Mouse (Mus musculus) liver, embryonic 12.5 days (tissue): Measurements from ENCODE around the gene Lrrc40. TPM values are rescaled to one million over a fixed set of nuclear protein-coding genes. Genes with fewer than 3 reads are reported as not detected.
"Not testable (repeated sequence)": the region's sequence is repeated elsewhere in the genome, so short reads cannot be mapped to it uniquely, and the experiment has no call there.

ENCODE experiments used
- ATAC-seq: fragments of 200-750 bp; cut with Nextera tagmentation; 2 replicates; pipeline ENCODE4 v1.8.0; 2017; ENCODE audit warnings: moderate number of reproducible peaks, mild to moderate bottlenecking, moderate library complexity
- H3K27ac ChIP-seq: fragments of 300-500 bp; sonication (generic); 2 replicates; pipeline ENCODE4 v1.5.1; 2016; ENCODE audit warnings: mild to moderate bottlenecking
- H3K27me3 ChIP-seq: fragments of 300-500 bp; sonication (generic); replicated peaks from 2 replicates; pipeline ENCODE4 v1.6.1; 2016; ENCODE audit warnings: mild to moderate bottlenecking, moderate library complexity
- H3K36me3 ChIP-seq: fragments of 300-500 bp; sonication (generic); 2 replicates; pipeline ENCODE4 v1.6.1; 2016; ENCODE audit warnings: mild to moderate bottlenecking, moderate library complexity
- H3K4me1 ChIP-seq: fragments of 300-500 bp; sonication (generic); 2 replicates; pipeline ENCODE4 v1.6.1; 2016
- H3K4me2 ChIP-seq: fragments of 300-500 bp; sonication (generic); 2 replicates; pipeline ENCODE4 v1.6.1; 2016; ENCODE audit warnings: mild to moderate bottlenecking, moderate library complexity
- H3K4me3 ChIP-seq: fragments of 300-500 bp; sonication (generic); 2 replicates; pipeline ENCODE4 v1.5.1; 2016; ENCODE audit warnings: mild to moderate bottlenecking, moderate library complexity
- H3K9ac ChIP-seq: fragments of 300-500 bp; sonication (generic); 2 replicates; pipeline ENCODE4 v1.6.1; 2016; ENCODE audit warnings: mild to moderate bottlenecking, moderate library complexity
- H3K9me3 ChIP-seq: fragments of 300-500 bp; sonication (generic); replicated peaks from 2 replicates; pipeline ENCODE4 v1.6.1; 2016; ENCODE audit warnings: mild to moderate bottlenecking, moderate library complexity
- WGBS: fragments of 180-500 bp; shearing (Covaris S2); methylation state at CpG from one replicate; pipeline ENCODE4 v1.1.7; 2016; ENCODE audit not compliant: insufficient replicate concordance; 5-methylcytosine and 5-hydroxymethylcytosine counted together
- polyA plus RNA-seq: library from polyadenylated mRNA; unstranded; fragments of >200 nt; fragmentation: Nextera tagmentation; extraction: Ambion mirVana; gene quantifications from 2 replicates; pipeline ENCODE4 v1.2.1, GENCODE M21; 2016

Gene Lrrc40
- polyA plus RNA-seq, 1 experiment from 2014 or later = 41.4 TPM

- not testable (repeated sequence) for H3K36me3 ChIP-seq, H3K9ac ChIP-seq, H3K4me1 ChIP-seq, H3K4me2 ChIP-seq, H3K4me3 ChIP-seq, H3K9me3 ChIP-seq, H3K27me3 ChIP-seq, H3K27ac ChIP-seq, ATAC-seq
- 35% methylated on average over 1 of the region's 1 CpGs for WGBS
These were observed 66.1 kb downstream of the Lrrc40 start for GRCm38 (mm10) chr3:158102530-158102929.

- no peak for ATAC-seq
- Histone ChIP-seq H3K9me3 (no peaks in the 10 kb centered on the region), H3K36me3 (no peaks in the 10 kb centered on the region), H3K4me3 (no peak overlapping the region), H3K4me1 (no peaks in the 10 kb centered on the region), H3K27ac (no peak overlapping the region), H3K4me2 (no peak overlapping the region), H3K9ac (no peak overlapping the region), H3K27me3 (no peaks in the 10 kb centered on the region)
- WGBS = 55% methylated on average over 2 of the region's 2 CpGs
These were observed 67.0 kb downstream of the Lrrc40 start for GRCm38 (mm10) chr3:158103467-158103866.

GRCm38 (mm10) chr3:158105260-158105659 lies 68.8 kb downstream of the Lrrc40 start:
- H3K27me3 ChIP-seq = no peaks in the 10 kb centered on the region
- 87% methylated on average over 1 of the region's 1 CpGs for WGBS
- ATAC-seq = no peak

More at GRCm38 (mm10) chr3:158105260-158105659, 68.8 kb downstream of the Lrrc40 start:
- Histone ChIP-seq H3K4me2 (no peak overlapping the region), H3K27ac (no peak overlapping the region), H3K9ac (no peak overlapping the region), H3K4me1 (no peaks in the 10 kb centered on the region), H3K9me3 (no peaks in the 10 kb centered on the region), H3K4me3 (no peak overlapping the region), H3K36me3 (no peaks in the 10 kb centered on the region)

Other genes with a start within 250 kb of the Lrrc40 start
- gene Cth, start 111.6 kb upstream of the Lrrc40 start, polyA plus RNA-seq = 23.5 and 24.9 TPM in 2 replicates
- gene Ankrd13c, start 89.4 kb upstream of the Lrrc40 start, polyA plus RNA-seq = 24.1 and 25.4 TPM in 2 replicates
- 173 and 185 TPM in 2 replicates for gene Srsf11, start within 50 bp of the Lrrc40 start, polyA plus RNA-seq